Mouse (Mus musculus): ENCODE results near the gene Scrt2. TPM values are rescaled to one million over a fixed set of nuclear protein-coding genes. Genes with fewer than 3 reads are reported as not detected.

The Scrt2 gene
- polyA plus RNA-seq (2014; fragmentation: Nextera tagmentation; extraction: Ambion mirVana), result 0.07 and 0.08 TPM in 2 replicates

DNA sequence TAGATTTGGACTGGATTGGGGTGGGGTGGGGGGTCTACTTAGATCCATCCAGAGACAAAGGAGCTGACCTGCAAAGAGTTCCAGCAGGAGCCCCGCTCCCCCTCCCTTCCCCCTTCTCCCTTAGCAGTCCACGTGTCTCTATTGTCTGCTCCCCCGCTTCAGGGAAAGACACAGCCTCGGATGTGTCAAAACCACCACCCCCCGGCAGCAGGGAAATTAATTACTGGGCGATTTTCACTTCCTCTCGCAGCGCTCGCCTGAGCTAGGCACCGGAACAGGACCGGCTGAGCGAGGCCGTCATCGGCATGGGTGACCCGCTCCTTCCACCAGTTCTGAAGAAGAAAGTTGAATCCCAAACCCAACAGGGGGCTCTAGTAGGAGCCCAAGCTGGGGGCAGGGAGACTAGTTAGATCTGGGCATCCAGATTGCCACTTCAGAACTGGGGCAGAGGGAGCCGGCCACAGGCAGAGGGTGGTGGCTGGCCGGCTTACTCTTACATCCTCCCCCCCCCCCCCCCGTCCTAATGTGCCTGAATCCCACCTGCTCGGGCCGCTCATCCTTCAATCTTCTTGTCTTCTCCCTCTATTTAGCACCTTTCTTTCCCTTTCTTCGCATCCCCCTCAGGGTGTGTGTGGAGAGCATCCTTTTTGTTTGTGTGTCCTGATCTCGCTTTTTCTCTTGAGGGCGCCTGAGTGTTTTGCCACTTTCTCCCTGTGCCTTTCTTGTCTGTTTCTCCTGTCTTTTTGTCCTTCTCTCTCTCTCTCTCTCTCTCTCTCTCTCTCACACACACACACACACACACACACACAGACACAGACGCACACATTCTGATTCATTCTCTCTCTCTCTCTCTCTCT lies at the start of gene Scrt2:
TSS of gene Scrt2 (plus strand) at position 845 of the 857 bp plus-strand sequence.
- ATAC-seq (replicated peaks; ENCODE audit: low FRiP score, low TSS enrichment, low read depth), result no peak

GRCm38 (mm10) chr2:152040101-152040500 lies 41.2 kb upstream of the Scrt2 start:
- no peak overlapping the region for H3K27ac ChIP-seq (ENCODE audit: low read depth)
- ATAC-seq (replicated peaks; ENCODE audit: low FRiP score, low TSS enrichment, low read depth), result no peak
- no peaks in the 10 kb centered on the region for H3K4me1 ChIP-seq (replicated peaks; ENCODE audit: control insufficient read depth, insufficient read depth, low read length)

More for the DNA sequence above, at the start of gene Scrt2:
- Histone ChIP-seq H3K27me3 (replicated peaks; ENCODE audit: control insufficient read depth, insufficient read depth, low read length) (peaks cover 67% of the 10 kb centered on the region), H3K36me3 (ENCODE audit: control insufficient read depth, insufficient read depth, low read length) (no peaks in the 10 kb centered on the region), H3K9me3 (ENCODE audit: control insufficient read depth, low read length) (no peaks in the 10 kb centered on the region), H3K4me1 (replicated peaks; ENCODE audit: control insufficient read depth, insufficient read depth, low read length) (no peaks in the 10 kb centered on the region; the same call in 1 of the 2 replicates), H3K9ac (ENCODE audit: low read length) (no peak within 1 kb of the TSS), H3K27ac (ENCODE audit: low read depth) (no peak within 1 kb of the TSS), H3K4me2 (ENCODE audit: low read length) (peak within 1 kb of the TSS; percentile 63), H3K4me3 (ENCODE audit: low read depth, low read length) (peak within 1 kb of the TSS; percentile 22)
- peak; percentile 56 for DNase-seq (ENCODE audit: low spot score)
- WGBS, result 2% methylated on average over 22 of the region's 24 CpGs

DNA sequence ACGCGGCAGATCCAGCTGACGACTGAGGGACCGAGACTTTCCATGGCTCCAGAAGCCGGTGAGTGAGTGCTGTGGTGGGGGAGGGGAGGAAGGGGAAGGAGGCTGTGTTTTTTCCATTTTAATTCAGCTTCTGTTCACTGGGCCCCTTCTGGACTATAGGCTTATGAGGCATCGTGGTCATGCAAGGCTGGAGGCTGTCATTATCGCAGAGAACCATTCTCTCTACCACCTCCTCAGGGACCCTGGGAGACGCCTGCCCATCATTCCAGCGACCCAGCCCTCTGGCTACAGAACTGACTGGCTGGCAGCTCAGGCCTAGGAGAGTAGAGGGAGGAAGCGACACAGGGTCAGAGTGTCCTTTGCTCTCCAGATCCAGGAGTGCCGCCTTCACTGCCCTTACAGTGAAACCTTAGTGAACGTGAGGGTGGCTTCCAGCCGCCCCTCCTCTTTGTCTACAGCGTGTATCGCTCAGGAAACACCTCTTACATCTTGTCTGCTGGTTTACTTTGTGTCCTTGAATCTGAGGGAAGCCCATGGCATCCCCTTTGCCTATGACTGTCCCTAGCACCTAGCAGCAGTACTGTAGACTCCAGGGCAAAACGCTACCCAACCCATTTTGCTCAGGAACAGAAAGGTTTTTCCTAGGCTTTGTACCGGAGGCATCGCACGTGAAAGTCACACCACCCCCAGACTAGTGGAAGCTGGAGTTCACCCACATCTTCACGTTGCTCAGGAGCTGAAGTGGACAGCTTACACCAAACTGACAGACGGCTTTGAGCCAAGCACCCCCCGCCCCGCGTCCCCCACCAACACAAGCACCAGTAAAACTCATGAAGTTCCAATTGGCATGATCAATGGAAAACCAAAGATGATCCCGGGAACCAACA lies 34.0 kb upstream of the Scrt2 start:
- ATAC-seq (replicated peaks; ENCODE audit: low FRiP score, low TSS enrichment, low read depth), result no peak
- Histone ChIP-seq H3K27ac (ENCODE audit: low read depth) (no peak overlapping the region), H3K27me3 (replicated peaks; ENCODE audit: control insufficient read depth, insufficient read depth, low read length) (peaks cover 65% of the 10 kb centered on the region), H3K4me3 (ENCODE audit: low read depth, low read length) (no peak overlapping the region), H3K4me2 (ENCODE audit: low read length) (no peak overlapping the region), H3K9ac (ENCODE audit: low read length) (no peak overlapping the region), H3K9me3 (ENCODE audit: control insufficient read depth, low read length) (peaks cover 3% of the 10 kb centered on the region; the same call in 1 of the 2 replicates), H3K4me1 (replicated peaks; ENCODE audit: control insufficient read depth, insufficient read depth, low read length) (peaks cover 17% of the 10 kb centered on the region; the same call in 1 of the 2 replicates), H3K36me3 (ENCODE audit: control insufficient read depth, insufficient read depth, low read length) (no peaks in the 10 kb centered on the region)
- WGBS, result 3% methylated on average over 25 of the region's 25 CpGs
- peak; percentile 57 for DNase-seq (ENCODE audit: low spot score)

More at GRCm38 (mm10) chr2:152040101-152040500, 41.2 kb upstream of the Scrt2 start:
- Histone ChIP-seq H3K27me3 (replicated peaks; ENCODE audit: control insufficient read depth, insufficient read depth, low read length) (peaks cover 5% of the 10 kb centered on the region; the same call in 1 of the 2 replicates), H3K9me3 (ENCODE audit: control insufficient read depth, low read length) (peaks cover 5% of the 10 kb centered on the region; the same call in 1 of the 2 replicates), H3K36me3 (ENCODE audit: control insufficient read depth, insufficient read depth, low read length) (no peaks in the 10 kb centered on the region), H3K9ac (ENCODE audit: low read length) (no peak overlapping the region), H3K4me2 (ENCODE audit: low read length) (no peak overlapping the region), H3K4me3 (ENCODE audit: low read depth, low read length) (no peak overlapping the region)
- no peak for DNase-seq (ENCODE audit: low spot score)

DNA sequence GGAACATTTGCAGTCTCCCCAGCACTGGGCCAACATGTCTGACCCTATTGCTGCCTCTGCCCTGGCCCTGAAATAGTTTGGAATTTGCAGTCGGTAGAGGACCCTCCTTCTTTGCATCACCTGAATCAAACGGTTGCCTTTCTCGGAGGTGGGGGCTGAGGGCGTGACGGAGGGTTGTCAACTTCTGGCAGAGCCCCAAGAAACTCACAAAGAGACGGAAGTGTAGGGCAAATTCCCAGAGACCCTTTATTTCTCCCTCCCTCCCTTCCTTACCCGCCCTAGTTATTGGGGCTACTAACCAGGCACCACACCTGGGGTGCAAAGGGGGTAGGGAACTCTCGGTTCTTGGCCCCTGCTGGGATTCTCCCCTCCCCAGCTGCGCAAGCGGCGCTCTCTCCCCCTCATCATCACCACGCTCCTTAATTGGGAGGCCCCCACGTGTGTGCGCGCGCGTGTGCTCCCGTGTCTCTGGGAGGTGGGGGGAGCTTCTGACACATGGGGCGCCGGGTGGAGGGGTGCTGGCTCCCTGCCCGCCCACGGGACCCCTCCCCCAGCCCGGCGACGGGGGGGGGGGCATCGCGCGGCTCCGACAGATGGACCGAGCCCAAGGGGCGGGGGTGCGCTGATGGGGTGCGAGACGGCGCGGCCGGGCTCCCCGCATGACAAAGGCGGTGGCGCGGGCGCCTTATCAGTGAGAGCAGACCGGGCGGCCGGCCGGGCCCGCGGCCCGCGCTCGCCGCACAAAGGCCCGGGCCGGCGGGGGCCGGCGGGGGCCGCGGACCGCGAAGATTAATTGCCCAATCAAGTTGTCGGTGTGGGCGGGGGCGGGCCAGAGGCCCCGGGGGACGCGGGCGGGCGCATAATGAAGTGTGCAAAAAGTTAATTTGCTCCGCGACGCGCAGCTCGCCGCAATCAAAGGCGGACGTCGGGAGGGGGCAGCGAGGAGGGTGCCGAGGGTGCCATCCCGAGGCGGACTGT lies 33.0 kb upstream of the Scrt2 start:
- peaks cover 65% of the 10 kb centered on the region for H3K27me3 ChIP-seq (replicated peaks; ENCODE audit: control insufficient read depth, insufficient read depth, low read length)
- under 1% methylated on average over 63 of the region's 82 CpGs for WGBS
- H3K9ac ChIP-seq (ENCODE audit: low read length), result peak overlapping the region; percentile 48
- H3K27ac ChIP-seq (ENCODE audit: low read depth), result no peak overlapping the region
- peaks cover 3% of the 10 kb centered on the region; the same call in 1 of the 2 replicates for H3K9me3 ChIP-seq (ENCODE audit: control insufficient read depth, low read length)
- peak overlapping the region; percentile 98 for H3K4me2 ChIP-seq (ENCODE audit: low read length)
- H3K4me1 ChIP-seq (replicated peaks; ENCODE audit: control insufficient read depth, insufficient read depth, low read length), result peaks cover 17% of the 10 kb centered on the region; the same call in 1 of the 2 replicates
- H3K4me3 ChIP-seq (ENCODE audit: low read depth, low read length), result peak overlapping the region; percentile 48
- ATAC-seq (replicated peaks; ENCODE audit: low FRiP score, low TSS enrichment, low read depth) (peak; percentile 31; the same call in 1 of the 2 replicates), DNase-seq (ENCODE audit: low spot score) (peak; percentile 60)
- H3K36me3 ChIP-seq (ENCODE audit: control insufficient read depth, insufficient read depth, low read length), result no peaks in the 10 kb centered on the region

GRCm38 (mm10) chr2:152048981-152049441 lies 32.3 kb upstream of the Scrt2 start:
- Histone ChIP-seq H3K36me3 (ENCODE audit: control insufficient read depth, insufficient read depth, low read length) (no peaks in the 10 kb centered on the region), H3K9me3 (ENCODE audit: control insufficient read depth, low read length) (peaks cover 3% of the 10 kb centered on the region; the same call in 1 of the 2 replicates), H3K4me3 (ENCODE audit: low read depth, low read length) (peak overlapping the region; percentile 48), H3K9ac (ENCODE audit: low read length) (peak overlapping the region; percentile 48), H3K27me3 (replicated peaks; ENCODE audit: control insufficient read depth, insufficient read depth, low read length) (peaks cover 65% of the 10 kb centered on the region), H3K4me1 (replicated peaks; ENCODE audit: control insufficient read depth, insufficient read depth, low read length) (peaks cover 17% of the 10 kb centered on the region; the same call in 1 of the 2 replicates), H3K27ac (ENCODE audit: low read depth) (no peak overlapping the region), H3K4me2 (ENCODE audit: low read length) (peak overlapping the region; percentile 98)
- WGBS, result 1% methylated on average over 24 of the region's 24 CpGs
- ATAC-seq (replicated peaks; ENCODE audit: low FRiP score, low TSS enrichment, low read depth) (peak; percentile 50; the same call in 1 of the 2 replicates), DNase-seq (ENCODE audit: low spot score) (peak; percentile 71)

- WGBS, result 6% methylated on average over 13 of the region's 13 CpGs
Observed at GRCm38 (mm10) chr2:152049611-152050270, 31.6 kb upstream of the Scrt2 start.

DNA sequence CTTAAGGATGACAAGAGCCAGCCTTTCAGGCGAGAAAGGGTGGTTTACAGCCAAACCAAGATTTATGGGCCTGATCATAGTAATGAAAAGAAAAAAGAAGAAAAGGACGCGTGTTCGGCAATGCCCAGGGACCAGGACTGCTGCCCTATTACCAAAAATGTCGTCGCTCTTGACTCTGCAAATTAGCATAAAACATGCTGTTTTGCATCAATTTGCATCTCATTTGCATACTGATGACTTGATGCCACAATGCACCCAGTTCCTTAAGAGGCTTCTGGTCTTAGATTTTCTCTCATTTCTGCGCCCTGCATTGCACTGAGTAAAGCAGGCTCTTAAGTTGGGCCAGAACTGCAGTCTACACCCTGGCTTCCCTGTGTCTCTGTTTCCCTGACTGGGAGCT lies 31.0 kb upstream of the Scrt2 start:
- Histone ChIP-seq H3K4me2 (ENCODE audit: low read length) (no peak overlapping the region), H3K36me3 (ENCODE audit: control insufficient read depth, insufficient read depth, low read length) (no peaks in the 10 kb centered on the region), H3K27me3 (replicated peaks; ENCODE audit: control insufficient read depth, insufficient read depth, low read length) (peaks cover 61% of the 10 kb centered on the region), H3K9ac (ENCODE audit: low read length) (no peak overlapping the region), H3K4me3 (ENCODE audit: low read depth, low read length) (no peak overlapping the region), H3K27ac (ENCODE audit: low read depth) (no peak overlapping the region), H3K4me1 (replicated peaks; ENCODE audit: control insufficient read depth, insufficient read depth, low read length) (peaks cover 17% of the 10 kb centered on the region; the same call in 1 of the 2 replicates), H3K9me3 (ENCODE audit: control insufficient read depth, low read length) (peaks cover 3% of the 10 kb centered on the region; the same call in 1 of the 2 replicates)
- ATAC-seq (replicated peaks; ENCODE audit: low FRiP score, low TSS enrichment, low read depth) (no peak), DNase-seq (ENCODE audit: low spot score) (no peak)
- 15% methylated on average over 7 of the region's 7 CpGs for WGBS

More at GRCm38 (mm10) chr2:152049611-152050270, 31.6 kb upstream of the Scrt2 start:
- DNase-seq (ENCODE audit: low spot score) (no peak), ATAC-seq (replicated peaks; ENCODE audit: low FRiP score, low TSS enrichment, low read depth) (no peak)
- H3K27ac ChIP-seq (ENCODE audit: low read depth), result no peak overlapping the region
- H3K4me2 ChIP-seq (ENCODE audit: low read length), result peak overlapping the region; percentile 98
- H3K27me3 ChIP-seq (replicated peaks; ENCODE audit: control insufficient read depth, insufficient read depth, low read length), result peaks cover 65% of the 10 kb centered on the region
- H3K4me3 ChIP-seq (ENCODE audit: low read depth, low read length), result 0 out of 2 replicates have a peak overlapping the region, but pooled peaks have one; percentile 48
- no peak overlapping the region for H3K9ac ChIP-seq (ENCODE audit: low read length)
- H3K9me3 ChIP-seq (ENCODE audit: control insufficient read depth, low read length), result peaks cover 3% of the 10 kb centered on the region; the same call in 1 of the 2 replicates
- H3K36me3 ChIP-seq (ENCODE audit: control insufficient read depth, insufficient read depth, low read length), result no peaks in the 10 kb centered on the region
- H3K4me1 ChIP-seq (replicated peaks; ENCODE audit: control insufficient read depth, insufficient read depth, low read length), result peaks cover 17% of the 10 kb centered on the region; the same call in 1 of the 2 replicates
